ENCODE assay signal across 8 mouse cellular contexts in the genomic region with DNA sequence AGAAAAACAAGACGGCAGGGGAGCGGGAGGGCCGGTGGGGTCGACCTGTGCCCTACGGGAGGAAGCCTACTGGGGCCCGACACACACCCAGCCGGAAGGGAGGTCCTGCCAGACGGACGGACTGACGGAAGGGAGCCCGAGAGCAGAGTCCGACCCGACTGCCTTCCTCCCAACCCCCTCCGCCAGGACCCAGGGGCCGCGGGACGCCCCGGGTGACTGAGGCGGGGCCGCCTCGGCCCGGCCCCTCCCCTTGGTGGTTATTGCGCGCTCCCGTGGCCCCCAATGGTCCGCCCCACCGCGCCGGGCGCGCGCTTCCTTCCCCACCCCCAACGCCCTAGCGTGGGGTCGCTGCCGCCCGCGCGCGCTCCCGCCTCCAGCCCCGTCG. TPM values are rescaled to one million over a fixed set of nuclear protein-coding genes. Genes with fewer than 3 reads are reported as not detected.
DNase-seq lines count a peak whose midpoint lies in the region; ATAC-seq and TF ChIP-seq lines count a peak whose summit lies in the region.

No protein-coding gene starts in this region.

- peak overlapping the region; percentile 95 for H3K27ac ChIP-seq in bone marrow macrophage, adult 2 months (ENCODE audit: insufficient read depth, low read depth, low read length)
- peak overlapping the region; percentile 97 for H3K27ac ChIP-seq in embryonic facial prominence, embryonic 14.5 days (replicated peaks; ENCODE audit: low read depth, low read length)
- peak overlapping the region; percentile 98 for H3K27ac ChIP-seq in heart, embryonic 10.5 days
- peak overlapping the region; percentile 97 for H3K27ac ChIP-seq in kidney, embryonic 14.5 days (ENCODE audit: low read depth, low read length)
- H3K27ac ChIP-seq in liver, embryonic 14.5 days: peak overlapping the region; percentile 53
- peak overlapping the region; percentile 96 for H3K27ac ChIP-seq in neural tube, embryonic 12.5 days

- H3K27me3 ChIP-seq in embryonic facial prominence, embryonic 14.5 days (replicated peaks; ENCODE audit: control insufficient read depth, insufficient read depth, low read length): no peaks in the 10 kb centered on the region
- H3K27me3 ChIP-seq in heart, embryonic 10.5 days (ENCODE audit: insufficient read depth, poor library complexity, severe bottlenecking): no peaks in the 10 kb centered on the region
- H3K27me3 ChIP-seq in kidney, embryonic 14.5 days (ENCODE audit: control insufficient read depth, insufficient read depth, low read length): no peaks in the 10 kb centered on the region
- no peaks in the 10 kb centered on the region for H3K27me3 ChIP-seq in liver, embryonic 14.5 days (ENCODE audit: control insufficient read depth, insufficient read depth, low read length)
- no peaks in the 10 kb centered on the region for H3K27me3 ChIP-seq in neural tube, embryonic 12.5 days (replicated peaks)

- H3K9ac ChIP-seq in embryonic facial prominence, embryonic 14.5 days (ENCODE audit: low read depth, low read length): peak overlapping the region; percentile 90
- H3K9ac ChIP-seq in kidney, embryonic 14.5 days (ENCODE audit: low read depth, low read length): peak overlapping the region; percentile 87
- H3K9ac ChIP-seq in liver, embryonic 14.5 days (replicated peaks): peak overlapping the region; percentile 74
- peak overlapping the region; percentile 90 for H3K9ac ChIP-seq in neural tube, embryonic 12.5 days

- peaks cover 30% of the 10 kb centered on the region for H3K4me1 ChIP-seq in bone marrow macrophage, adult 2 months (ENCODE audit: control insufficient read depth, insufficient read depth, low read length)
- H3K4me1 ChIP-seq in embryonic facial prominence, embryonic 14.5 days (ENCODE audit: control insufficient read depth, insufficient read depth, low read length): peaks cover 23% of the 10 kb centered on the region
- peaks cover 50% of the 10 kb centered on the region for H3K4me1 ChIP-seq in heart, embryonic 10.5 days
- peaks cover 34% of the 10 kb centered on the region for H3K4me1 ChIP-seq in kidney, embryonic 14.5 days (ENCODE audit: control insufficient read depth, insufficient read depth, low read length)
- peaks cover 0 to 12% of the 10 kb centered on the region in 2 experiments; a peak in 3 of 4 replicates for H3K4me1 ChIP-seq in liver, embryonic 14.5 days (replicated peaks; ENCODE audit: control insufficient read depth in 2 of 2, insufficient read depth in 2 of 2, low read length in 1 of 2)
- H3K4me1 ChIP-seq in neural tube, embryonic 12.5 days: peaks cover 54% of the 10 kb centered on the region

- WGBS in embryonic facial prominence, embryonic 14.5 days: under 1% methylated on average over 17 of the region's 43 CpGs
- under 1% methylated on average over 41 of the region's 43 CpGs for WGBS in heart, embryonic 10.5 days
- 2% methylated on average over 42 of the region's 43 CpGs for WGBS in kidney, embryonic 14.5 days
- 2% methylated on average over 32 of the region's 43 CpGs for WGBS in liver, embryonic 14.5 days (ENCODE audit: insufficient replicate concordance)
- under 1% methylated on average over 42 of the region's 43 CpGs for WGBS in neural tube, embryonic 12.5 days

- TF ChIP-seq POLR2A in bone marrow macrophage, adult 2 months (IDR thresholded peaks at IDR 0.05; ENCODE audit: borderline replicate concordance, low read depth, low read length): no peak

- peaks cover 44% of the 10 kb centered on the region for H3K36me3 ChIP-seq in embryonic facial prominence, embryonic 14.5 days (ENCODE audit: control insufficient read depth, insufficient read depth, low read length)
- H3K36me3 ChIP-seq in heart, embryonic 10.5 days: peaks cover 48% of the 10 kb centered on the region
- peaks cover 44% of the 10 kb centered on the region; the same call in 1 of the 2 replicates for H3K36me3 ChIP-seq in kidney, embryonic 14.5 days (ENCODE audit: control insufficient read depth, insufficient read depth, low read length)
- H3K36me3 ChIP-seq in liver, embryonic 14.5 days (replicated peaks; ENCODE audit: control insufficient read depth, insufficient read depth, low read depth): no peaks in the 10 kb centered on the region
- peaks cover 43% of the 10 kb centered on the region for H3K36me3 ChIP-seq in neural tube, embryonic 12.5 days

- peak; percentile 21 for ATAC-seq in CD4-positive, CD25-positive, alpha-beta regulatory T cell, adult 4 months
- ATAC-seq in embryonic facial prominence, embryonic 14.5 days (ENCODE audit: low read depth): peak; percentile 70
- peak; percentile 81 for ATAC-seq in kidney, embryonic 14.5 days (ENCODE audit: low FRiP score, low TSS enrichment)
- peak; percentile 75 for ATAC-seq in liver, embryonic 14.5 days (ENCODE audit: insufficient read depth)
- peak; percentile 78 for ATAC-seq in neural tube, embryonic 12.5 days (ENCODE audit: low FRiP score, low read depth)

- DNase-seq in embryonic facial prominence, embryonic 14.5 days (ENCODE audit: low spot score): peak; percentile 89
- peak; percentile 94 for DNase-seq in heart, embryonic 10.5 days (ENCODE audit: low spot score)
- DNase-seq in liver, embryonic 14.5 days (ENCODE audit: low read depth in 3 of 3, low spot score in 3 of 3): peak; percentile 59 to 67 (median 66)
- DNase-seq in thymus, adult 18-20 months: peak; percentile 81 to 83

- no peak for TF ChIP-seq CTCF in bone marrow macrophage, adult 2 months (IDR thresholded peaks at IDR 0.05; ENCODE audit: low read depth, low read length)
- TF ChIP-seq CTCF in liver, embryonic 14.5 days (IDR thresholded peaks at IDR 0.05; ENCODE audit: low read depth): no peak

- peak overlapping the region; percentile 87 for H3K4me3 ChIP-seq in bone marrow macrophage, adult 2 months (ENCODE audit: insufficient read depth, low read length)
- H3K4me3 ChIP-seq in embryonic facial prominence, embryonic 14.5 days (ENCODE audit: low read depth, low read length): peak overlapping the region; percentile 69
- H3K4me3 ChIP-seq in heart, embryonic 10.5 days: peak overlapping the region; percentile 80
- H3K4me3 ChIP-seq in kidney, embryonic 14.5 days (ENCODE audit: low read length): peak overlapping the region; percentile 73
- H3K4me3 ChIP-seq in liver, embryonic 14.5 days (ENCODE audit: insufficient read depth in 1 of 2, low read depth in 2 of 2, low read length in 2 of 2): peak overlapping the region; percentile 77 to 81
- peak overlapping the region; percentile 75 for H3K4me3 ChIP-seq in neural tube, embryonic 12.5 days

- peak overlapping the region; percentile 69 for H3K4me2 ChIP-seq in embryonic facial prominence, embryonic 14.5 days (ENCODE audit: low read depth, low read length)
- peak overlapping the region; percentile 51 for H3K4me2 ChIP-seq in kidney, embryonic 14.5 days (replicated peaks; ENCODE audit: low read depth, low read length)
- H3K4me2 ChIP-seq in liver, embryonic 14.5 days (ENCODE audit: low read depth): peak overlapping the region; percentile 78
- peak overlapping the region; percentile 77 for H3K4me2 ChIP-seq in neural tube, embryonic 12.5 days (replicated peaks)

- no peak for TF ChIP-seq EP300 in liver, embryonic 14.5 days (IDR thresholded peaks at IDR 0.05; ENCODE audit: low read depth)

- no peaks in the 10 kb centered on the region for H3K9me3 ChIP-seq in embryonic facial prominence, embryonic 14.5 days (ENCODE audit: control insufficient read depth, low read length)
- H3K9me3 ChIP-seq in heart, embryonic 10.5 days: no peaks in the 10 kb centered on the region
- no peaks in the 10 kb centered on the region for H3K9me3 ChIP-seq in kidney, embryonic 14.5 days (ENCODE audit: control insufficient read depth, low read length)
- no peaks in the 10 kb centered on the region for H3K9me3 ChIP-seq in liver, embryonic 14.5 days (ENCODE audit: control insufficient read depth, low read length)
- H3K9me3 ChIP-seq in neural tube, embryonic 12.5 days: no peaks in the 10 kb centered on the region

RNA-seq across cellular contexts. Expression of a gene that starts 0.4 kb away (rescaled TPM):
- polyA plus RNA-seq in CD4-positive, CD25-positive, alpha-beta regulatory T cell, adult 4 months (2017; shearing (Covaris generic)): 10 to 100 TPM; 16.8 to 16.9 TPM
- 30.8 and 31.9 TPM in 2 replicates for polyA plus RNA-seq in bone marrow macrophage, adult 2 months (2012; ENCODE audit: insufficient read depth, insufficient read length, missing spikeins)
- 41.1 and 47.1 TPM in 2 replicates for polyA plus RNA-seq in embryonic facial prominence, embryonic 14.5 days (2014; fragmentation: Nextera tagmentation; extraction: Ambion mirVana)
- 66.5 and 73.0 TPM in 2 replicates for polyA plus RNA-seq in heart, embryonic 10.5 days (2016; fragmentation: Nextera tagmentation; extraction: Ambion mirVana)
- polyA plus RNA-seq in kidney, embryonic 14.5 days (2014; fragmentation: Nextera tagmentation; extraction: Ambion mirVana): 33.1 and 37.8 TPM in 2 replicates
- polyA plus RNA-seq in liver, embryonic 14.5 days (2012; rRNA removed): 22.2 and 23.3 TPM in 2 replicates
- polyA plus RNA-seq in liver, embryonic 14.5 days (2014; fragmentation: Nextera tagmentation; extraction: Ambion mirVana): 11.7 and 13.8 TPM in 2 replicates
- 99.6 TPM in 2 replicates for polyA plus RNA-seq in neural tube, embryonic 12.5 days (2016; fragmentation: Nextera tagmentation; extraction: Ambion mirVana)

RNA-seq across cellular contexts. Expression of a gene that starts 12.5 kb away (rescaled TPM):
- polyA plus RNA-seq in CD4-positive, CD25-positive, alpha-beta regulatory T cell, adult 4 months (2017; shearing (Covaris generic)): 100 to 1,000 TPM; 118 to 144 TPM
- 65.0 and 66.6 TPM in 2 replicates for polyA plus RNA-seq in bone marrow macrophage, adult 2 months (2012; ENCODE audit: insufficient read depth, insufficient read length, missing spikeins)
- 58.2 and 59.2 TPM in 2 replicates for polyA plus RNA-seq in embryonic facial prominence, embryonic 14.5 days (2014; fragmentation: Nextera tagmentation; extraction: Ambion mirVana)
- polyA plus RNA-seq in heart, embryonic 10.5 days (2016; fragmentation: Nextera tagmentation; extraction: Ambion mirVana): 59.4 and 63.2 TPM in 2 replicates
- polyA plus RNA-seq in kidney, embryonic 14.5 days (2014; fragmentation: Nextera tagmentation; extraction: Ambion mirVana): 51.5 and 60.2 TPM in 2 replicates
- polyA plus RNA-seq in liver, embryonic 14.5 days (2012; rRNA removed): 15.2 and 15.9 TPM in 2 replicates
- 18.3 and 19.1 TPM in 2 replicates for polyA plus RNA-seq in liver, embryonic 14.5 days (2014; fragmentation: Nextera tagmentation; extraction: Ambion mirVana)
- polyA plus RNA-seq in neural tube, embryonic 12.5 days (2016; fragmentation: Nextera tagmentation; extraction: Ambion mirVana): 97.7 and 100 TPM in 2 replicates

RNA-seq across cellular contexts. Expression of a gene that starts 12.7 kb away (rescaled TPM):
- polyA plus RNA-seq in CD4-positive, CD25-positive, alpha-beta regulatory T cell, adult 4 months (2017; shearing (Covaris generic)): under 1 TPM in 1 of 2 experiments, not detected in 1; 0.78 TPM
- polyA plus RNA-seq in bone marrow macrophage, adult 2 months (2012; ENCODE audit: insufficient read depth, insufficient read length, missing spikeins): not detected in 2 replicates
- polyA plus RNA-seq in embryonic facial prominence, embryonic 14.5 days (2014; fragmentation: Nextera tagmentation; extraction: Ambion mirVana): 0.26 and 1.0 TPM in 2 replicates
- 0.11 TPM in 1 of 2 replicates, not detected in the other for polyA plus RNA-seq in heart, embryonic 10.5 days (2016; fragmentation: Nextera tagmentation; extraction: Ambion mirVana)
- polyA plus RNA-seq in kidney, embryonic 14.5 days (2014; fragmentation: Nextera tagmentation; extraction: Ambion mirVana): not detected in 2 replicates
- not detected in 2 replicates for polyA plus RNA-seq in liver, embryonic 14.5 days (2012; rRNA removed)
- not detected in 2 replicates for polyA plus RNA-seq in liver, embryonic 14.5 days (2014; fragmentation: Nextera tagmentation; extraction: Ambion mirVana)
- polyA plus RNA-seq in neural tube, embryonic 12.5 days (2016; fragmentation: Nextera tagmentation; extraction: Ambion mirVana): 0.11 and 0.15 TPM in 2 replicates

RNA-seq across cellular contexts. Expression of a gene that starts 14.7 kb away (rescaled TPM):
- not detected for polyA plus RNA-seq in CD4-positive, CD25-positive, alpha-beta regulatory T cell, adult 4 months (2017; shearing (Covaris generic))
- not detected in 2 replicates for polyA plus RNA-seq in bone marrow macrophage, adult 2 months (2012; ENCODE audit: insufficient read depth, insufficient read length, missing spikeins)
- 0.52 TPM in 1 of 2 replicates, not detected in the other for polyA plus RNA-seq in embryonic facial prominence, embryonic 14.5 days (2014; fragmentation: Nextera tagmentation; extraction: Ambion mirVana)
- polyA plus RNA-seq in heart, embryonic 10.5 days (2016; fragmentation: Nextera tagmentation; extraction: Ambion mirVana): not detected in 2 replicates
- polyA plus RNA-seq in kidney, embryonic 14.5 days (2014; fragmentation: Nextera tagmentation; extraction: Ambion mirVana): not detected in 2 replicates
- 0.04 TPM in 2 replicates for polyA plus RNA-seq in liver, embryonic 14.5 days (2012; rRNA removed)
- 0.28 TPM in 1 of 2 replicates, not detected in the other for polyA plus RNA-seq in liver, embryonic 14.5 days (2014; fragmentation: Nextera tagmentation; extraction: Ambion mirVana)
- 0.42 TPM in 2 replicates for polyA plus RNA-seq in neural tube, embryonic 12.5 days (2016; fragmentation: Nextera tagmentation; extraction: Ambion mirVana)

RNA-seq across cellular contexts. Expression of a gene that starts 14.7 kb away (rescaled TPM):
- polyA plus RNA-seq in CD4-positive, CD25-positive, alpha-beta regulatory T cell, adult 4 months (2017; shearing (Covaris generic)): under 1 TPM in 1 of 2 experiments, not detected in 1; 0.52 TPM
- not detected in 2 replicates for polyA plus RNA-seq in bone marrow macrophage, adult 2 months (2012; ENCODE audit: insufficient read depth, insufficient read length, missing spikeins)
- polyA plus RNA-seq in embryonic facial prominence, embryonic 14.5 days (2014; fragmentation: Nextera tagmentation; extraction: Ambion mirVana): 102 and 115 TPM in 2 replicates
- polyA plus RNA-seq in heart, embryonic 10.5 days (2016; fragmentation: Nextera tagmentation; extraction: Ambion mirVana): 1.0 and 1.5 TPM in 2 replicates
- polyA plus RNA-seq in kidney, embryonic 14.5 days (2014; fragmentation: Nextera tagmentation; extraction: Ambion mirVana): 24.5 and 30.8 TPM in 2 replicates
- polyA plus RNA-seq in liver, embryonic 14.5 days (2012; rRNA removed): 0.55 and 0.67 TPM in 2 replicates
- 0.52 TPM in 1 of 2 replicates, not detected in the other for polyA plus RNA-seq in liver, embryonic 14.5 days (2014; fragmentation: Nextera tagmentation; extraction: Ambion mirVana)
- polyA plus RNA-seq in neural tube, embryonic 12.5 days (2016; fragmentation: Nextera tagmentation; extraction: Ambion mirVana): 4.8 and 5.8 TPM in 2 replicates

Comparison
In these comparisons a context has a peak if more than half of its experiments do, and no peak if none do; other contexts are left out.
1. Peak in every context shown above with its lines: DNase-seq, ATAC-seq, H3K4me3 ChIP-seq and H3K27ac ChIP-seq.
2. ATAC-seq: peak in every context shown above with its lines; median percentile 81 in kidney, embryonic 14.5 days; 78 in neural tube, embryonic 12.5 days; 75 in liver, embryonic 14.5 days; 70 in embryonic facial prominence, embryonic 14.5 days; 21 in CD4-positive, CD25-positive, alpha-beta regulatory T cell, adult 4 months.